Comparison of ENCODE assay signal across 9 mouse cellular contexts in genomic region chr5:41884563-41884962, GRCm38 (mm10). TPM values are rescaled to one million over a fixed set of nuclear protein-coding genes. Genes with fewer than 3 reads are reported as not detected.
DNase-seq lines count a peak whose midpoint lies in the region; ATAC-seq and TF ChIP-seq lines count a peak whose summit lies in the region.
"Had no signal": no experiment of that assay in that cellular context is flagged by ENCODE, and none has a peak within 500 bp of the region (broad histone marks: within the 10 kb centered on the region; RNA-seq: fewer than 3 reads in every experiment).

No protein-coding gene starts in this region.

- H3K4me3 ChIP-seq in bone marrow, adult 2 months (replicated peaks; ENCODE audit: control insufficient read depth, low read depth, low read length), result no peak overlapping the region
- H3K4me3 ChIP-seq in limb, embryonic 11.5 days (ENCODE audit: low read depth, low read length), result no peak overlapping the region
- no peak overlapping the region for H3K4me3 ChIP-seq in neural tube, embryonic 12.5 days
- H3K4me3 ChIP-seq: heart, embryonic 15.5 days had no signal

- H3K36me3 ChIP-seq in limb, embryonic 11.5 days (ENCODE audit: control insufficient read depth, insufficient read depth, low read length), result no peaks in the 10 kb centered on the region
- no peaks in the 10 kb centered on the region for H3K36me3 ChIP-seq in neural tube, embryonic 12.5 days
- H3K36me3 ChIP-seq: heart, embryonic 15.5 days had no signal

- DNase-seq in urinary bladder, postnatal 14 days (ENCODE audit: low spot score), result peak; percentile 66
- no peak for DNase-seq in urinary bladder, postnatal 10 days (ENCODE audit: low spot score)
- DNase-seq in kidney, adult 9 months, result peak; percentile 58
- peak; percentile 79 for DNase-seq in limb, embryonic 11.5 days (ENCODE audit: low spot score)

- TF ChIP-seq POLR2A in bone marrow, adult 2 months (IDR thresholded peaks at IDR 0.05; ENCODE audit: borderline replicate concordance, control insufficient read depth, low read depth, low read length), result no peak

- peak; percentile 40 for TF ChIP-seq CTCF in bone marrow, adult 2 months (IDR thresholded peaks at IDR 0.05; ENCODE audit: control insufficient read depth, insufficient read depth, low read length)

- no peak overlapping the region for H3K9ac ChIP-seq in limb, embryonic 11.5 days (ENCODE audit: low read length)
- H3K9ac ChIP-seq in neural tube, embryonic 12.5 days, result no peak overlapping the region
- H3K9ac ChIP-seq: heart, embryonic 15.5 days had no signal

- H3K9me3 ChIP-seq in limb, embryonic 11.5 days (ENCODE audit: control insufficient read depth, low read length), result no peaks in the 10 kb centered on the region
- H3K9me3 ChIP-seq in neural tube, embryonic 12.5 days, result no peaks in the 10 kb centered on the region
- H3K9me3 ChIP-seq: heart, embryonic 15.5 days had no signal

- 20% methylated on average over 12 of the region's 12 CpGs for WGBS in bone marrow, adult 2 months
- WGBS in limb, embryonic 11.5 days, result 17% methylated on average over 12 of the region's 12 CpGs
- 15% methylated on average over 12 of the region's 12 CpGs for WGBS in neural tube, embryonic 12.5 days

- H3K4me2 ChIP-seq in limb, embryonic 11.5 days (ENCODE audit: low read depth, severe bottlenecking), result no peak overlapping the region
- no peak overlapping the region; the same call in 1 of the 2 replicates for H3K4me2 ChIP-seq in neural tube, embryonic 12.5 days (replicated peaks)
- H3K4me2 ChIP-seq: heart, embryonic 15.5 days had no signal

- H3K4me1 ChIP-seq in bone marrow, adult 2 months (ENCODE audit: control insufficient read depth, insufficient read depth, low read length), result no peaks in the 10 kb centered on the region
- no peaks in the 10 kb centered on the region for H3K4me1 ChIP-seq in limb, embryonic 11.5 days (ENCODE audit: control insufficient read depth, insufficient read depth, low read length)
- H3K4me1 ChIP-seq in neural tube, embryonic 12.5 days, result no peaks in the 10 kb centered on the region
- H3K4me1 ChIP-seq: heart, embryonic 15.5 days had no signal

- peak; percentile 49; the same call in 1 of the 2 replicates for ATAC-seq in erythroblast, adult 5-6 weeks (replicated peaks; ENCODE audit: low FRiP score, poor library complexity, severe bottlenecking)
- no peak for ATAC-seq in limb, embryonic 11.5 days (ENCODE audit: insufficient number of reproducible peaks, low FRiP score, low TSS enrichment, low read depth)
- peak; percentile 63; the same call in 1 of the 2 replicates for ATAC-seq in neural tube, embryonic 12.5 days (ENCODE audit: low FRiP score, low read depth)
- no peak for ATAC-seq in inflammation-experienced regulatory T-cells, adult 6 months

- H3K27me3 ChIP-seq in limb, embryonic 11.5 days (ENCODE audit: control insufficient read depth, insufficient read depth, low read length), result no peaks in the 10 kb centered on the region
- no peaks in the 10 kb centered on the region for H3K27me3 ChIP-seq in neural tube, embryonic 12.5 days (replicated peaks)

- H3K27ac ChIP-seq in bone marrow, adult 2 months (ENCODE audit: control insufficient read depth, insufficient read depth, low read depth, low read length, poor library complexity), result no peak overlapping the region
- no peak overlapping the region for H3K27ac ChIP-seq in limb, embryonic 11.5 days (replicated peaks; ENCODE audit: low read depth, low read length)
- H3K27ac ChIP-seq in neural tube, embryonic 12.5 days, result no peak overlapping the region
- H3K27ac ChIP-seq: heart, embryonic 15.5 days had no signal

RNA-seq across cellular contexts. Expression of gene Bod1l, which starts 40.4 kb away (rescaled TPM):
- polyA plus RNA-seq in bone marrow, adult 2 months (2011; ENCODE audit: insufficient read depth, insufficient read length, low replicate concordance, missing spikeins), result 14.9 and 34.7 TPM in 2 replicates
- total RNA-seq in erythroblast, adult 5-6 weeks (2015; ENCODE audit: low replicate concordance), result 11.9 and 15.0 TPM in 2 replicates
- 17.4 and 20.9 TPM in 2 replicates for total RNA-seq in erythroblast, adult 5-6 weeks (2017; ENCODE audit: low replicate concordance)
- polyA plus RNA-seq in limb, embryonic 11.5 days (2014; fragmentation: Nextera tagmentation; extraction: Ambion mirVana), result 24.2 and 26.4 TPM in 2 replicates
- 29.4 TPM in 2 replicates for polyA plus RNA-seq in neural tube, embryonic 12.5 days (2016; fragmentation: Nextera tagmentation; extraction: Ambion mirVana)
- 10 to 100 TPM; 32.6 to 41.4 (median 38.2) TPM for polyA plus RNA-seq in inflammation-experienced regulatory T-cells, adult 6 months (2017; shearing (Covaris generic))

Comparison
In these comparisons a context has a peak if more than half of its experiments do, and no peak if none do; other contexts are left out.
1. ATAC-seq: peak in erythroblast, adult 5-6 weeks (single experiment) and neural tube, embryonic 12.5 days (single experiment); none in limb, embryonic 11.5 days (single experiment) and inflammation-experienced regulatory T-cells, adult 6 months (single experiment).